Mouse (Mus musculus) retina, adult 2 months (tissue): Measurements from ENCODE around the gene Ms4a4a.

Experiments
- DNase-seq: peaks from one replicate; pipeline ENCODE4 v3.0.0-alpha.2; 2012; ENCODE audit warnings: low read depth, low spot score

The Ms4a4a gene

DNA sequence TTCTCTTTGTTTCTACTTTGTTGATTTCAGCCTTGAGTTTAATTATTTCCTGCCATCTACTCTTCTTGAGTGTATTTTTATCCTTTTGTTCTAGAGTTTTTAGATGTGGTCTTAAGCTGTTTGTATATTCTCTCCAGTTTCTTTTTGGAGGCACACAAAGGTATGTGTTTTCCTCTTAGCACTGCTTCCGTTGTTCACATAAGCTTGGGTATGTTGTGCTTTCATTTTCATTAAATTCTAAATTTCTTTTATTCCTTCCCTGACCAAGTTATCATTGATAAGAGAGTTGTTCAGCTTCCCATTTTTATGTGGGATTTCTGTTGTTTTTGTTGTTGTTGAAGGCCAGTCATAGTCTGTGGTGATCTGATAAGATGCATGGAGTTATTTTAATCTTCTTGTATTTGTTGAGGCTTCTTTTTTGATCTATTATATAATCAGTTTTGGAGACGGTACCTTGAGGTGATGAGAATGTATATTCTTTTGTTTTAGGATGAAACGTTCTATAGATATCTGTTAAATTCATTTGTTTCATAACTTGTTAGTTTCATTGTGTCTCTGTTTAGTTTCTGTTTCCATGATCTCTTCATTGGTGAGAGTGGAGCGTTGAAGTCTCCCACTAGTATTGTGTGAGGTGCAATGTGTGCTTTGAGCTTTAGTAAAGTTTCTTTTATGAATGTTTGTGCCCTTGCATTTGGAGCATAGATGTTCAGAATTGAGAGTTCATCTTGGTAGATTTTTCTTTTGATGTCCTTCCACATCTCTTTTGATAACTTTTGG is 59.9 kb downstream of the Ms4a4a start:
- DNase-seq = no peak
